Mouse (Mus musculus) E14TG2a.4 (cell line): Measurements from ENCODE around the gene Rgs9.

Experiments used
- CTCF ChIP-seq: conservative IDR thresholded peaks from 2 replicates; pipeline ENCODE4 v1.5.1; 2014; ENCODE audit warnings: low read length
- NANOG ChIP-seq: IDR thresholded peaks from 2 replicates; pipeline ENCODE4 v1.6.1; 2014; ENCODE audit warnings: borderline replicate concordance, low read length, mixed read lengths
- POU5F1 ChIP-seq: IDR thresholded peaks from 2 replicates; pipeline ENCODE4 v1.6.1; 2014; ENCODE audit warnings: low read length, borderline replicate concordance

- TF ChIP-seq CTCF (no peak), NANOG (no peak), POU5F1 (no peak)
Observed at GRCm38 (mm10) chr11:109210772-109211171, 87.2 kb downstream of the Rgs9 start.
